Mouse (Mus musculus): ENCODE results near the gene Slc38a11.

Slc38a11 gene

GRCm38 (mm10) chr2:65363828-65364497 lies at the start of gene Slc38a11:
Gene Slc38a11, minus strand, starts transcription at chr2:65364034.
- DNase-seq (ENCODE audit: low read depth, low spot score): no peak

- no peak for DNase-seq (ENCODE audit: low read depth, low spot score)
Observed at GRCm38 (mm10) chr2:65407110-65407509, 43.3 kb upstream of the Slc38a11 start.

GRCm38 (mm10) chr2:65405407-65405806 lies 41.6 kb upstream of the Slc38a11 start:
- DNase-seq (ENCODE audit: low read depth, low spot score): no peak

GRCm38 (mm10) chr2:65402001-65402400 lies 38.2 kb upstream of the Slc38a11 start:
- no peak for DNase-seq (ENCODE audit: low read depth, low spot score)

GRCm38 (mm10) chr2:65399938-65400337 lies 36.1 kb upstream of the Slc38a11 start:
- no peak for DNase-seq (ENCODE audit: low read depth, low spot score)

- no peak for DNase-seq (ENCODE audit: low read depth, low spot score)
Observed at GRCm38 (mm10) chr2:65396128-65396527, 32.3 kb upstream of the Slc38a11 start.

GRCm38 (mm10) chr2:65393061-65393460 lies 29.2 kb upstream of the Slc38a11 start:
- DNase-seq (ENCODE audit: low read depth, low spot score): no peak

GRCm38 (mm10) chr2:65391322-65391721 lies 27.5 kb upstream of the Slc38a11 start:
- DNase-seq (ENCODE audit: low read depth, low spot score): no peak

GRCm38 (mm10) chr2:65384815-65385214 lies 21.0 kb upstream of the Slc38a11 start:
- DNase-seq (ENCODE audit: low read depth, low spot score): no peak

- DNase-seq (ENCODE audit: low read depth, low spot score): no peak
Observed at GRCm38 (mm10) chr2:65382485-65382884, 18.7 kb upstream of the Slc38a11 start.

- DNase-seq (ENCODE audit: low read depth, low spot score): no peak
Observed at GRCm38 (mm10) chr2:65378425-65378824, 14.6 kb upstream of the Slc38a11 start.

- DNase-seq (ENCODE audit: low read depth, low spot score): no peak
Observed at GRCm38 (mm10) chr2:65374410-65374809, 10.6 kb upstream of the Slc38a11 start.

- no peak for DNase-seq (ENCODE audit: low read depth, low spot score)
Observed at GRCm38 (mm10) chr2:65373076-65373475, 9.2 kb upstream of the Slc38a11 start.

- DNase-seq (ENCODE audit: low read depth, low spot score): no peak
Observed at GRCm38 (mm10) chr2:65360736-65361475, 2.9 kb downstream of the Slc38a11 start.

GRCm38 (mm10) chr2:65347367-65347766 lies 16.5 kb downstream of the Slc38a11 start:
- DNase-seq (ENCODE audit: low read depth, low spot score): no peak

GRCm38 (mm10) chr2:65346915-65347314 lies 16.9 kb downstream of the Slc38a11 start:
- DNase-seq (ENCODE audit: low read depth, low spot score): no peak

- DNase-seq (ENCODE audit: low read depth, low spot score): no peak
Observed at GRCm38 (mm10) chr2:65346037-65346436, 17.8 kb downstream of the Slc38a11 start.

GRCm38 (mm10) chr2:65342057-65342456 lies 21.8 kb downstream of the Slc38a11 start:
- DNase-seq (ENCODE audit: low read depth, low spot score): no peak

- DNase-seq (ENCODE audit: low read depth, low spot score): no peak
Observed at GRCm38 (mm10) chr2:65340839-65341238, 23.0 kb downstream of the Slc38a11 start.

- DNase-seq (ENCODE audit: low read depth, low spot score): no peak
Observed at GRCm38 (mm10) chr2:65337378-65338140, 26.3 kb downstream of the Slc38a11 start.

- DNase-seq (ENCODE audit: low read depth, low spot score): no peak
Observed at GRCm38 (mm10) chr2:65336608-65337007, 27.2 kb downstream of the Slc38a11 start.

- no peak for DNase-seq (ENCODE audit: low read depth, low spot score)
Observed at GRCm38 (mm10) chr2:65334091-65334490, 29.7 kb downstream of the Slc38a11 start.
